In genomic region chr7:125254302-125254701, GRCm38 (mm10) we compare ENCODE assay signal across 20 mouse cellular contexts.
DNase-seq lines count a peak whose midpoint lies in the region; ATAC-seq lines count a peak whose summit lies in the region.
"Had no signal": no experiment of that assay in that cellular context is flagged by ENCODE, and none has a peak within 500 bp of the region (broad histone marks: within the 10 kb centered on the region; RNA-seq: fewer than 3 reads in every experiment).

No protein-coding gene starts in this region.

- H3K27ac ChIP-seq in forebrain, embryonic 11.5 days (ENCODE audit: low read depth, low read length), result no peak overlapping the region
- no peak overlapping the region for H3K27ac ChIP-seq in forebrain, embryonic 16.5 days (ENCODE audit: low read length)
- 0 out of 2 replicates have a peak overlapping the region, but pooled peaks have one; percentile 52 for H3K27ac ChIP-seq in hindbrain, embryonic 12.5 days
- H3K27ac ChIP-seq in hindbrain, embryonic 16.5 days (ENCODE audit: low read depth, low read length), result no peak overlapping the region
- H3K27ac ChIP-seq in midbrain, embryonic 15.5 days, result no peak overlapping the region
- H3K27ac ChIP-seq in midbrain, embryonic 11.5 days (ENCODE audit: low read depth, low read length), result no peak overlapping the region
- H3K27ac ChIP-seq: embryonic facial prominence, embryonic 12.5 days; forebrain, embryonic 13.5 days; heart, embryonic 13.5 days; hindbrain, embryonic 14.5 days had no signal

- no peaks in the 10 kb centered on the region for H3K27me3 ChIP-seq in forebrain, embryonic 11.5 days (ENCODE audit: control insufficient read depth, insufficient read depth, low read length)
- no peaks in the 10 kb centered on the region for H3K27me3 ChIP-seq in forebrain, embryonic 16.5 days (replicated peaks; ENCODE audit: control insufficient read depth, insufficient read depth, low read length)
- no peaks in the 10 kb centered on the region; the same call in 1 of the 2 replicates for H3K27me3 ChIP-seq in hindbrain, embryonic 12.5 days
- no peaks in the 10 kb centered on the region for H3K27me3 ChIP-seq in hindbrain, embryonic 16.5 days (replicated peaks; ENCODE audit: control insufficient read depth, insufficient read depth, low read length)
- no peaks in the 10 kb centered on the region for H3K27me3 ChIP-seq in midbrain, embryonic 15.5 days (replicated peaks)
- no peaks in the 10 kb centered on the region for H3K27me3 ChIP-seq in midbrain, embryonic 11.5 days (ENCODE audit: control insufficient read depth, insufficient read depth, low read length)
- H3K27me3 ChIP-seq: embryonic facial prominence, embryonic 12.5 days; forebrain, embryonic 13.5 days had no signal

- DNase-seq in forebrain, embryonic 11.5 days (ENCODE audit: low spot score), result no peak
- DNase-seq in midbrain, embryonic 11.5 days (ENCODE audit: low spot score, missing footprints), result no peak
- no peak for DNase-seq in layer of hippocampus, adult 11-12 months (ENCODE audit: low spot score)
- no peak for DNase-seq in frontal cortex, postnatal 10 days (ENCODE audit: low spot score in 2 of 2)
- DNase-seq: adrenal gland, postnatal 10 days; cerebellum, adult 2 months; cerebellum, postnatal 14 days; embryo, embryonic 11 days; gastrocnemius, postnatal 36 days; heart, adult 11 months; heart, postnatal 36 days had no signal

- no peaks in the 10 kb centered on the region for H3K36me3 ChIP-seq in forebrain, embryonic 11.5 days (ENCODE audit: control insufficient read depth, insufficient read depth, low read length)
- H3K36me3 ChIP-seq in forebrain, embryonic 16.5 days (ENCODE audit: control insufficient read depth, insufficient read depth), result no peaks in the 10 kb centered on the region
- no peaks in the 10 kb centered on the region for H3K36me3 ChIP-seq in hindbrain, embryonic 12.5 days
- no peaks in the 10 kb centered on the region for H3K36me3 ChIP-seq in hindbrain, embryonic 16.5 days (ENCODE audit: control insufficient read depth, insufficient read depth, low read length)
- H3K36me3 ChIP-seq in midbrain, embryonic 15.5 days (replicated peaks), result no peaks in the 10 kb centered on the region
- no peaks in the 10 kb centered on the region for H3K36me3 ChIP-seq in midbrain, embryonic 11.5 days (ENCODE audit: control insufficient read depth, insufficient read depth, low read length)
- H3K36me3 ChIP-seq: embryonic facial prominence, embryonic 12.5 days; heart, embryonic 13.5 days had no signal

- H3K9ac ChIP-seq in forebrain, embryonic 11.5 days (ENCODE audit: low read length), result no peak overlapping the region
- H3K9ac ChIP-seq in forebrain, embryonic 16.5 days (replicated peaks; ENCODE audit: low read depth, low read length), result no peak overlapping the region
- no peak overlapping the region for H3K9ac ChIP-seq in hindbrain, embryonic 12.5 days
- H3K9ac ChIP-seq in hindbrain, embryonic 16.5 days (ENCODE audit: low read depth, low read length), result no peak overlapping the region
- H3K9ac ChIP-seq in midbrain, embryonic 15.5 days, result no peak overlapping the region
- no peak overlapping the region for H3K9ac ChIP-seq in midbrain, embryonic 11.5 days (ENCODE audit: low read length)
- H3K9ac ChIP-seq: embryonic facial prominence, embryonic 12.5 days; forebrain, embryonic 13.5 days; heart, embryonic 13.5 days; hindbrain, embryonic 14.5 days had no signal

- 27% methylated on average over 4 of the region's 4 CpGs for WGBS in forebrain, embryonic 11.5 days
- WGBS in forebrain, embryonic 16.5 days, result 6% methylated on average over 4 of the region's 4 CpGs
- 25% methylated on average over 4 of the region's 4 CpGs for WGBS in hindbrain, embryonic 12.5 days
- 29% methylated on average over 4 of the region's 4 CpGs for WGBS in hindbrain, embryonic 16.5 days
- WGBS in midbrain, embryonic 15.5 days, result 14% methylated on average over 4 of the region's 4 CpGs
- WGBS in midbrain, embryonic 11.5 days, result 40% methylated on average over 4 of the region's 4 CpGs

- H3K4me3 ChIP-seq in forebrain, embryonic 11.5 days (ENCODE audit: low read depth, low read length), result no peak overlapping the region
- H3K4me3 ChIP-seq in forebrain, embryonic 16.5 days (replicated peaks; ENCODE audit: low read length), result no peak overlapping the region
- no peak overlapping the region for H3K4me3 ChIP-seq in hindbrain, embryonic 12.5 days
- no peak overlapping the region for H3K4me3 ChIP-seq in hindbrain, embryonic 16.5 days (ENCODE audit: low read length)
- H3K4me3 ChIP-seq in midbrain, embryonic 15.5 days, result no peak overlapping the region
- no peak overlapping the region for H3K4me3 ChIP-seq in midbrain, embryonic 11.5 days (ENCODE audit: low read depth, low read length)
- H3K4me3 ChIP-seq: embryonic facial prominence, embryonic 12.5 days; forebrain, embryonic 13.5 days; heart, embryonic 13.5 days had no signal

- no peak overlapping the region for H3K4me2 ChIP-seq in forebrain, embryonic 11.5 days (ENCODE audit: low read depth, low read length, severe bottlenecking)
- H3K4me2 ChIP-seq in forebrain, embryonic 16.5 days (ENCODE audit: low read length), result no peak overlapping the region
- no peak overlapping the region for H3K4me2 ChIP-seq in hindbrain, embryonic 12.5 days (replicated peaks)
- no peak overlapping the region for H3K4me2 ChIP-seq in hindbrain, embryonic 16.5 days (ENCODE audit: low read length)
- H3K4me2 ChIP-seq in midbrain, embryonic 15.5 days, result no peak overlapping the region
- H3K4me2 ChIP-seq in midbrain, embryonic 11.5 days, result no peak overlapping the region
- H3K4me2 ChIP-seq: embryonic facial prominence, embryonic 12.5 days; forebrain, embryonic 13.5 days; heart, embryonic 13.5 days; hindbrain, embryonic 14.5 days had no signal

- 0 out of 2 replicates have a peak, but pooled peaks have one; percentile 15 for ATAC-seq in forebrain, embryonic 11.5 days (replicated peaks; ENCODE audit: low FRiP score)
- ATAC-seq in forebrain, embryonic 16.5 days, result no peak
- 0 out of 2 replicates have a peak, but pooled peaks have one; percentile 12 for ATAC-seq in hindbrain, embryonic 12.5 days (ENCODE audit: low FRiP score)
- no peak for ATAC-seq in hindbrain, embryonic 16.5 days
- ATAC-seq in midbrain, embryonic 15.5 days (replicated peaks), result peak; percentile 24; the same call in 1 of the 2 replicates
- no peak for ATAC-seq in midbrain, embryonic 11.5 days (ENCODE audit: low FRiP score)
- ATAC-seq: forebrain, embryonic 13.5 days; intestine, postnatal 0 days had no signal

- no peaks in the 10 kb centered on the region for H3K4me1 ChIP-seq in forebrain, embryonic 11.5 days (replicated peaks; ENCODE audit: control insufficient read depth, insufficient read depth, low read length)
- H3K4me1 ChIP-seq in forebrain, embryonic 16.5 days (replicated peaks; ENCODE audit: control insufficient read depth, insufficient read depth, low read length), result peaks cover 8% of the 10 kb centered on the region
- H3K4me1 ChIP-seq in hindbrain, embryonic 12.5 days, result peaks cover 14% of the 10 kb centered on the region
- H3K4me1 ChIP-seq in hindbrain, embryonic 16.5 days (ENCODE audit: control insufficient read depth, insufficient read depth, low read depth, low read length), result peaks cover 3% of the 10 kb centered on the region; the same call in 1 of the 2 replicates
- peaks cover 6% of the 10 kb centered on the region; the same call in 1 of the 2 replicates for H3K4me1 ChIP-seq in midbrain, embryonic 15.5 days
- H3K4me1 ChIP-seq in midbrain, embryonic 11.5 days (ENCODE audit: control insufficient read depth, insufficient read depth, low read length), result no peaks in the 10 kb centered on the region
- H3K4me1 ChIP-seq: embryonic facial prominence, embryonic 12.5 days; heart, embryonic 13.5 days had no signal

- H3K9me3 ChIP-seq in forebrain, embryonic 11.5 days (ENCODE audit: control insufficient read depth, low read length), result no peaks in the 10 kb centered on the region
- H3K9me3 ChIP-seq in forebrain, embryonic 16.5 days (ENCODE audit: control insufficient read depth, low read length), result no peaks in the 10 kb centered on the region
- H3K9me3 ChIP-seq in hindbrain, embryonic 12.5 days (replicated peaks), result no peaks in the 10 kb centered on the region
- no peaks in the 10 kb centered on the region for H3K9me3 ChIP-seq in hindbrain, embryonic 16.5 days (ENCODE audit: control insufficient read depth, low read length)
- H3K9me3 ChIP-seq in midbrain, embryonic 15.5 days, result no peaks in the 10 kb centered on the region
- no peaks in the 10 kb centered on the region for H3K9me3 ChIP-seq in midbrain, embryonic 11.5 days (ENCODE audit: control insufficient read depth, low read length)
- H3K9me3 ChIP-seq: embryonic facial prominence, embryonic 12.5 days; forebrain, embryonic 13.5 days; heart, embryonic 13.5 days had no signal

Comparison
In these comparisons a context has a peak if more than half of its experiments do, and no peak if none do; other contexts are left out.
1. ATAC-seq: peak in forebrain, embryonic 11.5 days (single experiment), hindbrain, embryonic 12.5 days (single experiment) and midbrain, embryonic 15.5 days (single experiment); none in forebrain, embryonic 16.5 days (single experiment), hindbrain, embryonic 16.5 days (single experiment) and midbrain, embryonic 11.5 days (single experiment).